Mouse (Mus musculus) heart, embryonic 15.5 days (tissue): Measurements from ENCODE around the gene Zfp944. TPM values are rescaled to one million over a fixed set of nuclear protein-coding genes. Genes with fewer than 3 reads are reported as not detected.
"Not testable (repeated sequence)": the region's sequence is repeated elsewhere in the genome, so short reads cannot be mapped to it uniquely, and the experiment has no call there.

Source experiments
- ATAC-seq: fragments of 200-750 bp; cut with Nextera tagmentation; replicated peaks from 2 replicates; pipeline ENCODE4 v1.8.0; 2017; ENCODE audit warnings: low read depth, moderate TSS enrichment; ENCODE audit not compliant: insufficient number of reproducible peaks, insufficient read depth, low FRiP score
- H3K27ac ChIP-seq: fragments of 300-500 bp; sonication (generic); 2 replicates; pipeline ENCODE4 v1.5.1; 2015; ENCODE audit warnings: mild to moderate bottlenecking, inconsistent platforms
- H3K27me3 ChIP-seq: fragments of 300-500 bp; sonication (generic); 2 replicates; pipeline ENCODE4 v1.6.1; 2015; ENCODE audit warnings: inconsistent platforms
- H3K36me3 ChIP-seq: fragments of 300-500 bp; sonication (generic); 2 replicates; pipeline ENCODE4 v1.6.1; 2015; ENCODE audit warnings: mild to moderate bottlenecking, inconsistent platforms
- H3K4me1 ChIP-seq: fragments of 300-500 bp; sonication (generic); replicated peaks from 2 replicates; pipeline ENCODE4 v1.6.1; 2015; ENCODE audit warnings: inconsistent platforms
- H3K4me2 ChIP-seq: fragments of 300-500 bp; sonication (generic); 2 replicates; pipeline ENCODE4 v1.6.1; 2015; ENCODE audit warnings: inconsistent platforms, mild to moderate bottlenecking, moderate library complexity
- H3K4me3 ChIP-seq: fragments of 300-500 bp; sonication (generic); 2 replicates; pipeline ENCODE4 v1.5.1; 2015; ENCODE audit warnings: mild to moderate bottlenecking, inconsistent platforms
- H3K9ac ChIP-seq: fragments of 300-500 bp; sonication (generic); 2 replicates; pipeline ENCODE4 v1.6.1; 2015; ENCODE audit warnings: mild to moderate bottlenecking, inconsistent platforms
- H3K9me3 ChIP-seq: fragments of 300-500 bp; sonication (generic); replicated peaks from 2 replicates; pipeline ENCODE4 v1.6.1; 2016; ENCODE audit warnings: inconsistent platforms
- WGBS: fragments of 180-500 bp; shearing (Covaris S2); methylation state at CpG from one replicate; pipeline ENCODE4 v1.1.7; 2015; ENCODE audit warnings: mixed read lengths; 5-methylcytosine and 5-hydroxymethylcytosine counted together
- polyA plus RNA-seq: library from polyadenylated mRNA; unstranded; fragments of >200 nt; fragmentation: Nextera tagmentation; extraction: Ambion mirVana; gene quantifications from 2 replicates; pipeline ENCODE4 v1.2.1, GENCODE M21; 2015

Zfp944 gene
- polyA plus RNA-seq: 8.0 and 8.3 TPM in 2 replicates

DNA sequence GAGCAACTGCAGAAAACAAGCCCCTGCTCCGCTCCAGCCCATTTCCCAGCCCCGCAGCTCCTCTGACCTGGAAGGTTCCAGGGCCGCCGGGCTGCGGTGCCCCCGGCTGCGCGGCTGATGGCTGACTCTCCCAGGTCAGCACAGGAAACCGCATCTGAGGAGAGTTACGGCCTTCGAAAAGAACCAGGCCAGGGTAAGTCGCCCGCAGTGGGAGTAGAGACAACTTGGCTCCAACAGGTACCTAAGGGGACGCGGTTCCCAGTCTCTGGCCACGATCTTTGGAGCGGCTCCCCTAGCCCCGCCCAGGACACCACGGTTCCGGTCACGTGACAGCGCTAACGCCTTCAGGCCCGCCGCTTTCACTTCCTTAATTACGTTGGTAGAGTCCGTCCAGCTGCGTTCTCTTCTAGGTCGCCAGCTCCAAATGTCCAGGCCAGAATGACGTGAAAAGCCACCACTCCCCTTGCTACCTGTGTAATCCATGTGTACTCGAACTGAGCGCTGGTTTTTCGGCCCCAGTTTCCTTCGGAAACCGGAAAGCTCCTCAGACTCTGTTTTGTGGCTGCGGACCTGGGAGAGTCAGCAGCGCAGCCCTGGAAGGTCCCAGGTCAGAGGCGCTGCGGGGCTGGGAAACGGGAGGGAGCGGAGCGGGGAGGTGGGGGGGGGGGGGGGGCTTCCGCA, at the start of gene Zfp944, which contains the start of gene Zfp758:
Zfp944 (minus strand) TSS at position 300 of the 681 bp plus-strand sequence.
Zfp758 (plus strand) TSS at position 353 of the 681 bp plus-strand sequence.
- not testable (repeated sequence) for H3K9me3 ChIP-seq, H3K27me3 ChIP-seq, H3K36me3 ChIP-seq
- Histone ChIP-seq H3K4me2 (peak within 1 kb of the TSS; percentile 65), H3K27ac (peak within 1 kb of the TSS; percentile 85), H3K9ac (peak within 1 kb of the TSS; percentile 66), H3K4me1 (peaks cover 10% of the 10 kb centered on the region), H3K4me3 (peak within 1 kb of the TSS; percentile 68)
- under 1% methylated on average over 31 of the region's 43 CpGs for WGBS
- ATAC-seq: peak; percentile 97

DNA sequence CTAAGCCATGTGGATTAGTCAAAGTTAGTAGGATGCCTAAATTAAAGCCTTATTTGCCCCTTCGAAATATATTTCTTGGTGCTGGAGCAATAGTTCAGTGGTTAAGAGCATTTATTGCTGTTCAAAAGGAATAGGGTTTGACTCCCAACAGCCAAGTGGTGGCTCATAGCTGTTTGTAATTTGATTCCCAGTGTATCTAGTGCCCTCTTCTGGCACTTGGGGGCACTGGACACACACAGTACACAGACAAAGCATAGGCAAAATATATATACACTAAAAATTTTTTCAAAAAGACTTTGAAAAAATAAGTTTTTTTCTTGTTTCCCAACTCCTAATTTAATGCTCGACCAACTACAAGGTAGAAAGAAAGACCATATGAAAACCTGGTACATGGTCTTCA, 49.6 kb upstream of the Zfp944 start:
- Histone ChIP-seq H3K4me3 (no peak overlapping the region), H3K4me1 (no peaks in the 10 kb centered on the region), H3K27ac (no peak overlapping the region), H3K4me2 (no peak overlapping the region), H3K27me3 (no peaks in the 10 kb centered on the region), H3K9ac (no peak overlapping the region), H3K9me3 (no peaks in the 10 kb centered on the region), H3K36me3 (no peaks in the 10 kb centered on the region)
- ATAC-seq: no peak
- WGBS: 59% methylated on average over 2 of the region's 2 CpGs

DNA sequence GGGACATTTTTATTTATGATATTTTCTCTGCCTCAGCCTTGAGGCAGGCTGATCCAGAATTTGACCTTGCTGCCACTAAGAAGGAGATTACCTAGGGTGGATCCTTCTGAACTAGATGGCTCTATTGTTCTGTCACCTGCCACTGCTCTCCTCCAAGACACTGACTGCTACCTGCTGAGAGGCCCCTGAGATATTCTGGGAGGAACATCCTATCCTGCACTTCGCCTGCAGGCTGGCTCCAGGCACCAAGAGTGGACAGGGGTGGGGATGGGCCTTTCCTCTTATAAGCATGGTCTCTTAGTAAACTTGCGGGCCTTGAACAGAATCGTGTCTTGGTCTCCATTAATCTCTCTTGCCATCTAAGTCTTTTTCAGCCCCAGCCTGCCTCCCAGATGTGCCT, 2.7 kb upstream of the Zfp944 start:
- Histone ChIP-seq H3K9me3 (0 out of 2 replicates have a peak, but pooled peaks cover 3% of the 10 kb centered on the region), H3K27ac (no peak overlapping the region), H3K4me1 (peaks cover 10% of the 10 kb centered on the region), H3K4me2 (no peak overlapping the region), H3K27me3 (no peaks in the 10 kb centered on the region), H3K4me3 (no peak overlapping the region), H3K9ac (no peak overlapping the region), H3K36me3 (peaks cover 8% of the 10 kb centered on the region)
- 90% methylated on average over 3 of the region's 3 CpGs for WGBS
- no peak for ATAC-seq

DNA sequence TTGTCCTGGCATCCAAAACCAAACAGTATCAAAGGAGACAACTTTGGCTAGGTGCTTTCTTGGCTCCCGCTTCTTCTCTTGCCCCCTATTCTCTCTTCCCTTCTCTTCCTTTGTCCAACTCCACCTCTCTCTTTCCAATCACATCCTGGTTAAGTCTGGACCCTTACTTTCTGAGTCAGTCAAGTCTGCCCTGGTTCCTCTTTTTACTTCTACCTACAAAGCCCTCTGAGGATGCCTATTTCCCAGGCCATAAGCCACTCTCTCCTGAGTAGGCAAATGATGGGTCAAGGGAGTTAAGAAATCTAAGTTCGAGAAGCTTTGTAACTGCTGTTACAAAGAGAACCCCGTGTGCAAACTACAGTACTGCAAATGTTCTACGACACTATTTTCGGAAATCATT, 628 bp downstream of the Zfp944 start:
- 17% methylated on average over 5 of the region's 5 CpGs for WGBS
- peak overlapping the region; percentile 63 for H3K9ac ChIP-seq

DNA sequence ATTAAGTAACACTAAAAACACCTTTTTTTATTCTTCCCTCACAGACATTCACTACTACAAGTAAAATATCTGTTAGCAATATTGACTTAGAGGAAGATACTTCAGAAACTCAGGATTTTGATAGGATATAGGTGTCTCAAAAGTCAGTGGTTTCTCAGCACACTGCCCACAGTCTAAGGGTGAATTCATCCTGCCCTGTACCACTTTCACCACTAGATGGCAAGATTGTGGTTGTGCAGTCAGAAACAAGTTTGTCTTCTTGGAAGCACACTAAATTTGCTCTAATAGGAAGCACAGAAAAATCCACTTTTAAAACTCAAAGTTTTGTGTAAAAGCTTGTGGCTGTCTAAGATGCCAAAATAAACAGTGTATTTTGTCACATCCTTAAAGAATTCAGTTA, 8.4 kb downstream of the Zfp944 start:
- Histone ChIP-seq H3K9me3 (no peaks in the 10 kb centered on the region), H3K27ac (no peak overlapping the region), H3K36me3 (peaks cover 15% of the 10 kb centered on the region), H3K27me3 (no peaks in the 10 kb centered on the region), H3K9ac (no peak overlapping the region), H3K4me3 (no peak overlapping the region), H3K4me1 (no peaks in the 10 kb centered on the region), H3K4me2 (no peak overlapping the region)
- ATAC-seq: no peak

More for the DNA sequence above, 628 bp downstream of the Zfp944 start:
- no peak overlapping the region for H3K27ac ChIP-seq
- H3K9me3 ChIP-seq: 0 out of 2 replicates have a peak, but pooled peaks cover 3% of the 10 kb centered on the region
- ATAC-seq: no peak
- no peaks in the 10 kb centered on the region for H3K27me3 ChIP-seq
- H3K4me1 ChIP-seq: peaks cover 10% of the 10 kb centered on the region
- H3K4me2 ChIP-seq: peak overlapping the region; percentile 65
- peaks cover 7% of the 10 kb centered on the region; the same call in 1 of the 2 replicates for H3K36me3 ChIP-seq
- H3K4me3 ChIP-seq: peak overlapping the region; percentile 68

DNA sequence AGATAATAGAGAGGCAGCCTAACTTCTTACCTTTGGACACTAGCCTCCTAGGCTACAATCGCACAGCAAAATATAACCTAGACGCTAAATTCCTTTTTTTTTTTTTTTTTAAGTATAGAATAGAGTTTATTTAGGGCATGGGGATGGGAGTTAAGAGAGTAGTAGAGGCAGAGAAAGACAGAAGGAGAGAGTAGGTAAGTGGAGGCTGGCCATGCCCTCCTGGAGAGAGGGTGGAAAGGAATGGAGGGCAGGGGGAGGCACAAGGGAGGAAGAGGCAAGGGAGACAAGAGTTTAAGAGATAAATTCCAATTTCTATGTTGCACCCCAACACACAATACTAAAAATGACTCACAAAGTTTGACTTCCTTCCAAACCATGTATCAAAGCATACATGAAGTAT, 46.0 kb downstream of the Zfp944 start:
- not testable (repeated sequence) for ATAC-seq, H3K4me1 ChIP-seq, H3K27me3 ChIP-seq, H3K36me3 ChIP-seq, H3K9me3 ChIP-seq
- 10% methylated on average over 2 of the region's 2 CpGs for WGBS
- peak overlapping the region; percentile 81 for H3K9ac ChIP-seq
- peak overlapping the region; percentile 68 for H3K4me3 ChIP-seq
- peak overlapping the region; percentile 64 for H3K4me2 ChIP-seq
- peak overlapping the region; percentile 86 for H3K27ac ChIP-seq

DNA sequence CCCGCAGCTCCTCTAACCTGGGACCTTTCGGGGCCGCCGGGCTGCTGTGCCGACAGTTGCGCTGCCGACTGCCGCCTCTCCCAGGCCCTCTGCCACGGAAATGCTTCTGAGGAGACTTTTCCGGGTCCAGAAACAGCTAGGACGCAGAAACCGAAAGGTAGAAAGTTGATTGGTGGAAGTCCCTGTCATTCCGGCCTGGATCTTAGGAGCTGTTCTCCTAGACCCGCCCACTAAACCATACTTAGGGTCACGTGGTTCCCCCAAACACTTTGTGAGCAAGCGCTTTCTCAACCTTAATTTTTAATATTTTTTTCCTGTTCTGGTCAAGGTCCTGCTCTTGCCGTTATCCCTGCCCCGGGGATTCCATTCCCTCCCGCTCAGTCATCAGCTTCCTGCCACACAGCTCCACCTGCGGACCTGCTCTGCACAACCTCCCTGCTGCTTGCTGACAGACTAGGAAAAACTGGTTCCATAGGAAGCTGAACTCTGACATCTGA, 46.4 kb downstream of the Zfp944 start, which contains the start of gene CT030661.1:
CT030661.1 (minus strand) TSS at position 108 of the 497 bp plus-strand sequence.
- Histone ChIP-seq H3K4me2 (peak within 1 kb of the TSS; percentile 64), H3K27ac (peak within 1 kb of the TSS; percentile 86), H3K4me3 (peak within 1 kb of the TSS; percentile 68), H3K9ac (peak within 1 kb of the TSS; percentile 81)
- H3K9me3 ChIP-seq, H3K4me1 ChIP-seq, H3K36me3 ChIP-seq, H3K27me3 ChIP-seq: not testable (repeated sequence)
- ATAC-seq: peak; percentile 100
- under 1% methylated on average over 20 of the region's 20 CpGs for WGBS

DNA sequence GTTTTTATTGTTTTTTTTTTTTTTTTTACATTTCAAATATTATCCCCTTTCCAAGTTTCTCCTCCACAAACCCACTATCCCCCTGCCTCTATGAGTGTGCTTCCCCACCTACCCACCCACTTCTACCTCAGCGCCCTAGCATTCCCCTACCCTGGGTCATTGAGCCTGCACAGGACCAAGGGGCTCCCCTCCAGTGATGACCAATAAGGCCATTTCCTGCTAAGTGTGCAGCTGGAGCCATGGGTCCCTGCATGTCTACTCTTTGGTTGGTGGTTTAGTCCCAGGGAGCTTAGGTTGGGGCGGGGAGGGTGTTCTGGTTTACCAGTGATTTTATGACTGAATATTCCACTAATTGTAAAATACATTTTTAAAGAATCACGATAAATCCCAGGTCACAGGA, 47.0 kb downstream of the Zfp944 start:
- H3K9me3 ChIP-seq, H3K36me3 ChIP-seq, H3K27me3 ChIP-seq, H3K4me1 ChIP-seq: not testable (repeated sequence)
- Histone ChIP-seq H3K27ac (peak overlapping the region; percentile 86), H3K9ac (peak overlapping the region; percentile 81), H3K4me3 (peak overlapping the region; percentile 68), H3K4me2 (peak overlapping the region; percentile 64)
- WGBS: 0% methylated on average over 3 of the region's 3 CpGs
- ATAC-seq: peak; percentile 55

Other genes starting within 250 kb of the Zfp944 start
- gene Zfp947, start 195.2 kb downstream of the Zfp944 start, polyA plus RNA-seq: 1.7 and 2.4 TPM in 2 replicates
- gene Zfp994, start 135.8 kb downstream of the Zfp944 start, polyA plus RNA-seq: 1.8 and 2.0 TPM in 2 replicates
- gene CT030661.1, start 46.6 kb downstream of the Zfp944 start, polyA plus RNA-seq: 7.0 and 7.1 TPM in 2 replicates
- gene Zfp758, start 53 bp upstream of the Zfp944 start, polyA plus RNA-seq: 5.5 and 5.7 TPM in 2 replicates
- 6.5 and 7.6 TPM in 2 replicates for gene Zfp946, start 62.8 kb upstream of the Zfp944 start, polyA plus RNA-seq
- not detected in 2 replicates for gene Vmn2r111, start 212.1 kb upstream of the Zfp944 start, polyA plus RNA-seq
- not detected in 2 replicates for gene Vmn2r112, start 239.6 kb upstream of the Zfp944 start, polyA plus RNA-seq